Mouse (Mus musculus): ENCODE data around the gene Gls. TPM values are rescaled to one million over a fixed set of nuclear protein-coding genes. Genes with fewer than 3 reads are reported as not detected.
A peak's percentile ranks its signal among the peaks of the same experiment; 100 is the strongest.

Gls gene
- polyA plus RNA-seq, 1 experiment from 2014 or later, result 34.8 TPM

- Histone ChIP-seq H3K9me3 (ENCODE audit: control insufficient read depth, low read length) (no peaks in the 10 kb centered on the region), H3K27ac (ENCODE audit: low read length) (no peak overlapping the region), H3K9ac (replicated peaks; ENCODE audit: low read depth, low read length) (no peak overlapping the region), H3K36me3 (ENCODE audit: control insufficient read depth, insufficient read depth) (no peaks in the 10 kb centered on the region), H3K4me1 (replicated peaks; ENCODE audit: control insufficient read depth, insufficient read depth, low read length) (no peaks in the 10 kb centered on the region), H3K4me2 (ENCODE audit: low read length) (no peak overlapping the region), H3K27me3 (replicated peaks; ENCODE audit: control insufficient read depth, insufficient read depth, low read length) (no peaks in the 10 kb centered on the region), H3K4me3 (replicated peaks; ENCODE audit: low read length) (no peak overlapping the region)
- WGBS, result 61% methylated on average over 2 of the region's 2 CpGs
- ATAC-seq, result no peak
Measured at GRCm38 (mm10) chr1:52252447-52252846, 19.4 kb upstream of the Gls start.

- H3K36me3 ChIP-seq (ENCODE audit: control insufficient read depth, insufficient read depth), result no peaks in the 10 kb centered on the region
- no peak overlapping the region for H3K9ac ChIP-seq (replicated peaks; ENCODE audit: low read depth, low read length)
- no peak overlapping the region for H3K4me2 ChIP-seq (ENCODE audit: low read length)
- H3K27ac ChIP-seq (ENCODE audit: low read length), result no peak overlapping the region
- H3K9me3 ChIP-seq (ENCODE audit: control insufficient read depth, low read length), result no peaks in the 10 kb centered on the region
- H3K4me1 ChIP-seq (replicated peaks; ENCODE audit: control insufficient read depth, insufficient read depth, low read length), result no peaks in the 10 kb centered on the region
- WGBS, result 75% methylated on average over 7 of the region's 7 CpGs
- no peak overlapping the region for H3K4me3 ChIP-seq (replicated peaks; ENCODE audit: low read length)
- no peak for ATAC-seq
- H3K27me3 ChIP-seq (replicated peaks; ENCODE audit: control insufficient read depth, insufficient read depth, low read length), result no peaks in the 10 kb centered on the region
Measured at GRCm38 (mm10) chr1:52251038-52251735, 18.2 kb upstream of the Gls start.

GRCm38 (mm10) chr1:52248899-52249556 is 16.0 kb upstream of the Gls start:
- no peaks in the 10 kb centered on the region for H3K9me3 ChIP-seq (ENCODE audit: control insufficient read depth, low read length)
- no peak overlapping the region for H3K9ac ChIP-seq (replicated peaks; ENCODE audit: low read depth, low read length)
- no peaks in the 10 kb centered on the region for H3K36me3 ChIP-seq (ENCODE audit: control insufficient read depth, insufficient read depth)
- H3K27ac ChIP-seq (ENCODE audit: low read length), result no peak overlapping the region
- WGBS, result 88% methylated on average over 3 of the region's 3 CpGs
- ATAC-seq, result no peak
- no peaks in the 10 kb centered on the region for H3K27me3 ChIP-seq (replicated peaks; ENCODE audit: control insufficient read depth, insufficient read depth, low read length)
- H3K4me2 ChIP-seq (ENCODE audit: low read length), result no peak overlapping the region
- no peaks in the 10 kb centered on the region for H3K4me1 ChIP-seq (replicated peaks; ENCODE audit: control insufficient read depth, insufficient read depth, low read length)
- no peak overlapping the region for H3K4me3 ChIP-seq (replicated peaks; ENCODE audit: low read length)

GRCm38 (mm10) chr1:52242270-52242669 is 9.2 kb upstream of the Gls start:
- no peak overlapping the region for H3K4me2 ChIP-seq (ENCODE audit: low read length)
- H3K4me3 ChIP-seq (replicated peaks; ENCODE audit: low read length), result no peak overlapping the region
- no peaks in the 10 kb centered on the region for H3K9me3 ChIP-seq (ENCODE audit: control insufficient read depth, low read length)
- no peak for ATAC-seq
- H3K27me3 ChIP-seq (replicated peaks; ENCODE audit: control insufficient read depth, insufficient read depth, low read length), result no peaks in the 10 kb centered on the region
- H3K36me3 ChIP-seq (ENCODE audit: control insufficient read depth, insufficient read depth), result no peaks in the 10 kb centered on the region
- 51% methylated on average over 3 of the region's 3 CpGs for WGBS
- no peak overlapping the region for H3K9ac ChIP-seq (replicated peaks; ENCODE audit: low read depth, low read length)
- no peak overlapping the region for H3K27ac ChIP-seq (ENCODE audit: low read length)
- H3K4me1 ChIP-seq (replicated peaks; ENCODE audit: control insufficient read depth, insufficient read depth, low read length), result no peaks in the 10 kb centered on the region

GRCm38 (mm10) chr1:52232766-52233140 is 279 bp downstream of the Gls start:
- Histone ChIP-seq H3K27me3 (replicated peaks; ENCODE audit: control insufficient read depth, insufficient read depth, low read length) (no peaks in the 10 kb centered on the region), H3K9ac (replicated peaks; ENCODE audit: low read depth, low read length) (peak overlapping the region; percentile 96), H3K36me3 (ENCODE audit: control insufficient read depth, insufficient read depth) (no peaks in the 10 kb centered on the region), H3K4me1 (replicated peaks; ENCODE audit: control insufficient read depth, insufficient read depth, low read length) (peaks cover 12% of the 10 kb centered on the region), H3K9me3 (ENCODE audit: control insufficient read depth, low read length) (no peaks in the 10 kb centered on the region), H3K4me2 (ENCODE audit: low read length) (peak overlapping the region; percentile 79), H3K27ac (ENCODE audit: low read length) (peak overlapping the region; percentile 97), H3K4me3 (replicated peaks; ENCODE audit: low read length) (peak overlapping the region; percentile 99)
- peak; percentile 77 for ATAC-seq
- under 1% methylated on average over 44 of the region's 57 CpGs for WGBS

GRCm38 (mm10) chr1:52231939-52232765 is 880 bp downstream of the Gls start:
- Histone ChIP-seq H3K4me1 (replicated peaks; ENCODE audit: control insufficient read depth, insufficient read depth, low read length) (peaks cover 12% of the 10 kb centered on the region), H3K4me3 (replicated peaks; ENCODE audit: low read length) (peak overlapping the region; percentile 99), H3K9me3 (ENCODE audit: control insufficient read depth, low read length) (no peaks in the 10 kb centered on the region), H3K36me3 (ENCODE audit: control insufficient read depth, insufficient read depth) (no peaks in the 10 kb centered on the region), H3K27me3 (replicated peaks; ENCODE audit: control insufficient read depth, insufficient read depth, low read length) (no peaks in the 10 kb centered on the region), H3K9ac (replicated peaks; ENCODE audit: low read depth, low read length) (peak overlapping the region; percentile 96), H3K4me2 (ENCODE audit: low read length) (peak overlapping the region; percentile 79), H3K27ac (ENCODE audit: low read length) (peak overlapping the region; percentile 97)
- ATAC-seq, result peak; percentile 36
- WGBS, result under 1% methylated on average over 57 of the region's 69 CpGs

- Histone ChIP-seq H3K27me3 (replicated peaks; ENCODE audit: control insufficient read depth, insufficient read depth, low read length) (no peaks in the 10 kb centered on the region), H3K4me2 (ENCODE audit: low read length) (peak overlapping the region; percentile 79), H3K36me3 (ENCODE audit: control insufficient read depth, insufficient read depth) (no peaks in the 10 kb centered on the region), H3K4me3 (replicated peaks; ENCODE audit: low read length) (no peak overlapping the region), H3K9ac (replicated peaks; ENCODE audit: low read depth, low read length) (no peak overlapping the region), H3K4me1 (replicated peaks; ENCODE audit: control insufficient read depth, insufficient read depth, low read length) (peaks cover 12% of the 10 kb centered on the region), H3K9me3 (ENCODE audit: control insufficient read depth, low read length) (no peaks in the 10 kb centered on the region), H3K27ac (ENCODE audit: low read length) (no peak overlapping the region)
- ATAC-seq, result no peak
- whole genome bisulfite sequencing, result 50% methylated on average over 1 of the region's 1 CpGs
Measured at GRCm38 (mm10) chr1:52230404-52230803, 2.6 kb downstream of the Gls start.

- Histone ChIP-seq H3K36me3 (ENCODE audit: control insufficient read depth, insufficient read depth) (no peaks in the 10 kb centered on the region), H3K27ac (ENCODE audit: low read length) (no peak overlapping the region), H3K4me1 (replicated peaks; ENCODE audit: control insufficient read depth, insufficient read depth, low read length) (peaks cover 10% of the 10 kb centered on the region), H3K4me2 (ENCODE audit: low read length) (no peak overlapping the region), H3K9me3 (ENCODE audit: control insufficient read depth, low read length) (no peaks in the 10 kb centered on the region), H3K4me3 (replicated peaks; ENCODE audit: low read length) (no peak overlapping the region), H3K27me3 (replicated peaks; ENCODE audit: control insufficient read depth, insufficient read depth, low read length) (no peaks in the 10 kb centered on the region), H3K9ac (replicated peaks; ENCODE audit: low read depth, low read length) (no peak overlapping the region)
- no peak for ATAC-seq
- 78% methylated on average over 6 of the region's 6 CpGs for WGBS
Measured at GRCm38 (mm10) chr1:52228178-52228577, 4.9 kb downstream of the Gls start.

- no peak overlapping the region for H3K4me2 ChIP-seq (ENCODE audit: low read length)
- H3K9me3 ChIP-seq (ENCODE audit: control insufficient read depth, low read length), result no peaks in the 10 kb centered on the region
- peaks cover 10% of the 10 kb centered on the region for H3K4me1 ChIP-seq (replicated peaks; ENCODE audit: control insufficient read depth, insufficient read depth, low read length)
- H3K9ac ChIP-seq (replicated peaks; ENCODE audit: low read depth, low read length), result no peak overlapping the region
- no peak for ATAC-seq
- no peak overlapping the region for H3K4me3 ChIP-seq (replicated peaks; ENCODE audit: low read length)
- no peak overlapping the region for H3K27ac ChIP-seq (ENCODE audit: low read length)
- no peaks in the 10 kb centered on the region for H3K27me3 ChIP-seq (replicated peaks; ENCODE audit: control insufficient read depth, insufficient read depth, low read length)
- no peaks in the 10 kb centered on the region for H3K36me3 ChIP-seq (ENCODE audit: control insufficient read depth, insufficient read depth)
Measured at GRCm38 (mm10) chr1:52226416-52226815, 6.6 kb downstream of the Gls start.
